Mouse (Mus musculus): ENCODE data around the gene Foxe1. TPM values are rescaled to one million over a fixed set of nuclear protein-coding genes. Genes with fewer than 3 reads are reported as not detected.

Foxe1 gene
- under 1 TPM in 1 of 2 experiments, not detected in 1; 0.14 TPM for total RNA-seq (2021)

GRCm38 (mm10) chr4:46343596-46344260 lies at the start of gene Foxe1:
TSS of gene Foxe1 (plus strand) at chr4:46343609.
- no peak for DNase-seq

GRCm38 (mm10) chr4:46304071-46304470 lies 39.3 kb upstream of the Foxe1 start:
- DNase-seq = peak; percentile 80

GRCm38 (mm10) chr4:46304757-46305384 lies 38.5 kb upstream of the Foxe1 start:
- peak; percentile 90 for DNase-seq

- DNase-seq = no peak
Measured at GRCm38 (mm10) chr4:46305436-46305835, 38.0 kb upstream of the Foxe1 start.

GRCm38 (mm10) chr4:46307341-46307740 lies 36.1 kb upstream of the Foxe1 start:
- peak; percentile 89 for DNase-seq

- DNase-seq = no peak
Measured at GRCm38 (mm10) chr4:46307869-46308268, 35.5 kb upstream of the Foxe1 start.

- DNase-seq = no peak
Measured at GRCm38 (mm10) chr4:46311631-46312030, 31.8 kb upstream of the Foxe1 start.

- no peak for DNase-seq
Measured at GRCm38 (mm10) chr4:46321730-46322389, 21.5 kb upstream of the Foxe1 start.

GRCm38 (mm10) chr4:46322715-46323114 lies 20.7 kb upstream of the Foxe1 start:
- no peak for DNase-seq

GRCm38 (mm10) chr4:46328906-46329305 lies 14.5 kb upstream of the Foxe1 start:
- DNase-seq = no peak

GRCm38 (mm10) chr4:46335846-46336245 lies 7.6 kb upstream of the Foxe1 start:
- no peak for DNase-seq

- no peak for DNase-seq
Measured at GRCm38 (mm10) chr4:46337990-46338389, 5.4 kb upstream of the Foxe1 start.

GRCm38 (mm10) chr4:46339026-46339425 lies 4.4 kb upstream of the Foxe1 start:
- DNase-seq = no peak

GRCm38 (mm10) chr4:46339584-46339983 lies 3.8 kb upstream of the Foxe1 start:
- DNase-seq = peak; percentile 11

GRCm38 (mm10) chr4:46341831-46342680 lies 1.4 kb upstream of the Foxe1 start:
- DNase-seq = no peak

GRCm38 (mm10) chr4:46342711-46343286 lies 610 bp upstream of the Foxe1 start:
- no peak for DNase-seq

- peak; percentile 21 for DNase-seq
Measured at GRCm38 (mm10) chr4:46344288-46344687, 879 bp downstream of the Foxe1 start.

- DNase-seq = no peak
Measured at GRCm38 (mm10) chr4:46345056-46345772, 1.8 kb downstream of the Foxe1 start.

GRCm38 (mm10) chr4:46345773-46346100 lies 2.3 kb downstream of the Foxe1 start:
- no peak for DNase-seq

- no peak for DNase-seq
Measured at GRCm38 (mm10) chr4:46346221-46346620, 2.8 kb downstream of the Foxe1 start.

GRCm38 (mm10) chr4:46347141-46347540 lies 3.7 kb downstream of the Foxe1 start:
- DNase-seq = no peak
